Mouse (Mus musculus): ENCODE data around the gene Capn13.

GRCm38 (mm10) chr17:73304086-73304812, 96.4 kb downstream of the Capn13 start:
- no peak for TF ChIP-seq CTCF (IDR thresholded peaks at IDR 0.05; ENCODE audit: borderline replicate concordance, insufficient read depth, low read depth, low read length)
- TF ChIP-seq POLR2A (IDR thresholded peaks at IDR 0.05; ENCODE audit: borderline replicate concordance, insufficient read depth, low read length), result no peak

Data from cerebellum, adult 2 months (tissue).